In genomic region chr5:134765441-134765840, GRCm38 (mm10) we compare ENCODE assay signal across 25 mouse cellular contexts. TPM values are rescaled to one million over a fixed set of nuclear protein-coding genes. Genes with fewer than 3 reads are reported as not detected.
DNase-seq lines count a peak whose midpoint lies in the region; ATAC-seq and TF ChIP-seq lines count a peak whose summit lies in the region.
"Had no signal": no experiment of that assay in that cellular context is flagged by ENCODE, and none has a peak within 500 bp of the region (broad histone marks: within the 10 kb centered on the region; RNA-seq: fewer than 3 reads in every experiment).

No protein-coding gene starts in this region.

- no peak overlapping the region for H3K4me3 ChIP-seq in gastrocnemius, adult 2 months
- no peak overlapping the region for H3K4me3 ChIP-seq in heart, embryonic 13.5 days
- no peak overlapping the region for H3K4me3 ChIP-seq in heart, embryonic 10.5 days
- peak overlapping the region in 1 of 2 experiments; percentile 1; a peak in 1 of 4 replicates for H3K4me3 ChIP-seq in ES-E14 (ENCODE audit: insufficient read depth in 1 of 2, low read depth in 1 of 2, low read length in 2 of 2, poor library complexity in 1 of 2, severe bottlenecking in 1 of 2)
- H3K4me3 ChIP-seq in forebrain, embryonic 16.5 days (replicated peaks; ENCODE audit: low read length): no peak overlapping the region
- H3K4me3 ChIP-seq: hindbrain, embryonic 13.5 days; layer of hippocampus, adult 2 months; limb, embryonic 13.5 days; liver, embryonic 13.5 days; midbrain, embryonic 10.5 days; stomach, embryonic 15.5 days had no signal

- DNase-seq in gastrocnemius, adult 2 months: peak; percentile 61
- no peak for DNase-seq in gastrocnemius, adult 18-20 months (ENCODE audit: low spot score)
- no peak for DNase-seq in heart, embryonic 10.5 days (ENCODE audit: low spot score)
- DNase-seq in ES-E14 (ENCODE audit: low read depth, low spot score): no peak
- DNase-seq in heart, postnatal 25 days (ENCODE audit: low spot score): peak; percentile 29
- DNase-seq: B cell, adult 2 months; cerebellum, adult 11-12 months; cerebellum, postnatal 25 days; embryo, embryonic 11 days; kidney, adult 2 months; kidney, postnatal 10 days; layer of hippocampus, postnatal 36 days; liver, embryonic 13.5 days; lung, embryonic 14.5 days; retina, postnatal 1 day; thymus, adult 18-20 months had no signal

- H3K4me2 ChIP-seq in heart, embryonic 13.5 days: no peak overlapping the region
- no peak overlapping the region for H3K4me2 ChIP-seq in forebrain, embryonic 16.5 days (ENCODE audit: low read length)
- H3K4me2 ChIP-seq: hindbrain, embryonic 13.5 days; limb, embryonic 13.5 days; liver, embryonic 13.5 days; lung, embryonic 14.5 days; stomach, embryonic 15.5 days had no signal

- H3K9me3 ChIP-seq in heart, embryonic 13.5 days: no peaks in the 10 kb centered on the region
- no peaks in the 10 kb centered on the region for H3K9me3 ChIP-seq in heart, embryonic 10.5 days
- no peaks in the 10 kb centered on the region for H3K9me3 ChIP-seq in ES-E14 (ENCODE audit: control insufficient read depth, insufficient read depth, low read depth, low read length)
- no peaks in the 10 kb centered on the region for H3K9me3 ChIP-seq in forebrain, embryonic 16.5 days (ENCODE audit: control insufficient read depth, low read length)
- H3K9me3 ChIP-seq: hindbrain, embryonic 13.5 days; limb, embryonic 13.5 days; liver, embryonic 13.5 days; midbrain, embryonic 10.5 days; stomach, embryonic 15.5 days had no signal

- no peak for TF ChIP-seq CTCF in gastrocnemius, adult 2 months (IDR thresholded peaks at IDR 0.05)

- 67% methylated on average over 16 of the region's 16 CpGs for WGBS in heart, embryonic 13.5 days
- 79% methylated on average over 16 of the region's 16 CpGs for WGBS in heart, embryonic 10.5 days
- WGBS in forebrain, embryonic 16.5 days: 85% methylated on average over 16 of the region's 16 CpGs

- no peak overlapping the region for H3K9ac ChIP-seq in heart, embryonic 13.5 days
- peak overlapping the region; percentile 31; the same call in 1 of the 2 replicates for H3K9ac ChIP-seq in ES-E14 (ENCODE audit: insufficient read depth, low read depth, low read length, poor library complexity, severe bottlenecking)
- no peak overlapping the region for H3K9ac ChIP-seq in forebrain, embryonic 16.5 days (replicated peaks; ENCODE audit: low read depth, low read length)
- H3K9ac ChIP-seq: hindbrain, embryonic 13.5 days; limb, embryonic 13.5 days; liver, embryonic 13.5 days; lung, embryonic 14.5 days; stomach, embryonic 15.5 days had no signal

- no peaks in the 10 kb centered on the region for H3K36me3 ChIP-seq in heart, embryonic 13.5 days
- H3K36me3 ChIP-seq in heart, embryonic 10.5 days: no peaks in the 10 kb centered on the region
- H3K36me3 ChIP-seq in ES-E14 (ENCODE audit: control insufficient read depth, insufficient read depth, low read length, poor library complexity, severe bottlenecking): no peaks in the 10 kb centered on the region
- H3K36me3 ChIP-seq in forebrain, embryonic 16.5 days (ENCODE audit: control insufficient read depth, insufficient read depth): no peaks in the 10 kb centered on the region
- H3K36me3 ChIP-seq: hindbrain, embryonic 13.5 days; limb, embryonic 13.5 days; liver, embryonic 13.5 days; midbrain, embryonic 10.5 days; stomach, embryonic 15.5 days had no signal

- no peak for ATAC-seq in heart, embryonic 13.5 days (ENCODE audit: extremely low read depth, insufficient number of reproducible peaks, low FRiP score, low TSS enrichment)
- ATAC-seq in forebrain, embryonic 16.5 days: no peak
- ATAC-seq: inflammation-experienced regulatory T-cells, adult 6 months had no signal

- H3K4me1 ChIP-seq in heart, embryonic 13.5 days: peaks cover 17% of the 10 kb centered on the region
- peaks cover 11% of the 10 kb centered on the region for H3K4me1 ChIP-seq in heart, embryonic 10.5 days
- no peaks in the 10 kb centered on the region for H3K4me1 ChIP-seq in ES-E14 (ENCODE audit: control insufficient read depth in 2 of 2, insufficient read depth in 2 of 2, low read length in 2 of 2, poor library complexity in 1 of 2)
- peaks cover 11% of the 10 kb centered on the region for H3K4me1 ChIP-seq in forebrain, embryonic 16.5 days (replicated peaks; ENCODE audit: control insufficient read depth, insufficient read depth, low read length)
- H3K4me1 ChIP-seq: liver, embryonic 13.5 days; midbrain, embryonic 10.5 days; stomach, embryonic 15.5 days had no signal

- 0 out of 2 replicates have a peak overlapping the region, but pooled peaks have one; percentile 24 for H3K27ac ChIP-seq in gastrocnemius, adult 2 months
- peak overlapping the region; percentile 6; the same call in 1 of the 2 replicates for H3K27ac ChIP-seq in heart, embryonic 13.5 days (replicated peaks)
- H3K27ac ChIP-seq in heart, embryonic 10.5 days: no peak overlapping the region
- H3K27ac ChIP-seq in ES-E14 (ENCODE audit: insufficient read depth, low read depth, low read length, poor library complexity, severe bottlenecking): no peak overlapping the region
- H3K27ac ChIP-seq in forebrain, embryonic 16.5 days (ENCODE audit: low read length): no peak overlapping the region
- H3K27ac ChIP-seq: hindbrain, embryonic 13.5 days; layer of hippocampus, adult 2 months; limb, embryonic 13.5 days; liver, embryonic 13.5 days; macrophage; midbrain, embryonic 10.5 days; stomach, embryonic 15.5 days had no signal

- intact Hi-C loops in gastrocnemius, adult 2 months (cut with DNase I): no loop called here
- intact Hi-C loops in heart, postnatal 25 days (cut with DNase I): no loop called here

- H3K27me3 ChIP-seq in heart, embryonic 13.5 days (replicated peaks): peaks cover 4% of the 10 kb centered on the region; the same call in 1 of the 2 replicates
- H3K27me3 ChIP-seq in heart, embryonic 10.5 days (ENCODE audit: insufficient read depth, poor library complexity, severe bottlenecking): peaks cover 23% of the 10 kb centered on the region
- no peaks in the 10 kb centered on the region for H3K27me3 ChIP-seq in forebrain, embryonic 16.5 days (replicated peaks; ENCODE audit: control insufficient read depth, insufficient read depth, low read length)
- H3K27me3 ChIP-seq: hindbrain, embryonic 13.5 days; liver, embryonic 13.5 days; stomach, embryonic 15.5 days had no signal

- in situ Hi-C loops in ES-E14 (cut with MboI; ENCODE audit: low sequenced_read_pairs in 2 of 2, unreplicated experiment in 2 of 2): no loop called here

TF ChIP-seq in ES-E14, 5 proteins besides CTCF, POLR2A, EP300 and RAD21:
- TF ChIP-seq HCFC1 (IDR thresholded peaks at IDR 0.05; ENCODE audit: borderline replicate concordance, insufficient read depth, low read length) (no peak), CHD2 (IDR thresholded peaks at IDR 0.05; ENCODE audit: low read depth, low read length) (no peak), ZC3H11A (IDR thresholded peaks at IDR 0.05; ENCODE audit: borderline replicate concordance, low read depth, low read length) (no peak), ZNF384 (IDR thresholded peaks at IDR 0.05; ENCODE audit: low read depth, low read length) (no peak), MAFK (IDR thresholded peaks at IDR 0.05; ENCODE audit: insufficient read depth, low read depth, low read length) (no peak)

RNA-seq across cellular contexts. Expression of gene Eln, which starts 18.3 kb away (rescaled TPM):
- 10 to 100 TPM; 17.6 to 31.6 TPM for total RNA-seq in gastrocnemius, adult 2 months (2021)
- 10 to 100 TPM; 14.1 to 15.7 TPM for total RNA-seq in gastrocnemius, adult 18-20 months (2021)
- 266 and 283 TPM in 2 replicates for polyA plus RNA-seq in heart, embryonic 13.5 days (2015; fragmentation: Nextera tagmentation; extraction: Ambion mirVana)
- polyA plus RNA-seq in heart, embryonic 10.5 days (2016; fragmentation: Nextera tagmentation; extraction: Ambion mirVana): 4.8 and 8.0 TPM in 2 replicates
- 0.85 and 0.98 TPM in 2 replicates for total RNA-seq in ES-E14 (2012; rRNA removed)
- 100 to 1,000 TPM; 147 to 183 TPM for total RNA-seq in heart, postnatal 25 days (2021)
- polyA plus RNA-seq in forebrain, embryonic 16.5 days (2015; fragmentation: Nextera tagmentation; extraction: Ambion mirVana): 8.3 and 10.9 TPM in 2 replicates
- polyA plus RNA-seq: macrophage had no signal

Comparison
In these comparisons a context has a peak if more than half of its experiments do, and no peak if none do; other contexts are left out.
1. DNase-seq: peak in gastrocnemius, adult 2 months (single experiment) and heart, postnatal 25 days (single experiment); none in gastrocnemius, adult 18-20 months (single experiment), heart, embryonic 10.5 days (single experiment) and ES-E14 (single experiment).
2. H3K27ac ChIP-seq: peak in gastrocnemius, adult 2 months (single experiment) and heart, embryonic 13.5 days (single experiment); none in heart, embryonic 10.5 days (single experiment), ES-E14 (single experiment) and forebrain, embryonic 16.5 days (single experiment).
3. RNA of gene Eln, which starts 18.3 kb away (total RNA-seq): 147 to 183 TPM in heart, postnatal 25 days; 17.6 to 31.6 TPM in gastrocnemius, adult 2 months, 14.1 to 15.7 TPM in gastrocnemius, adult 18-20 months and 0.85 to 0.98 TPM in ES-E14; every median in the first group is over 4 times any median in the second.